Comparison of ENCODE assay signal across 9 mouse cellular contexts in the genomic region with DNA sequence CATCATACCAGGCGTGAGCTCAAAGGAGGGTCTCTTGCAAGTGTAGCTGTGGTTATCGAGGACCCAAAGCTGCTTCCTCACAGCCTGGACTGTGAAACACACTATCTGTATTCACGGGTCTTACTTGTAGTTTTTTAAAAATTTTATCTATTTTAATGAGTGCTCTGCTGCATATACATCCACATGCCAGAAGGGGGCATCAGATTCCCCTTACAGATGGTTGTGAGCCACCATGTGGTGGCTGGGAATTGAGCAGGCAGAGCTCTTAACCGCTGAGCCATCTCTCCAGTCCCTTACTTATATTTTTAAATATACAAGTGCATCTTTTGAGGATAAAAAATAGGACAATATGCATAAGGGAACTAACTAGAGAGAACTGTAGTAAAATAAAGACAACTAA. TPM values are rescaled to one million over a fixed set of nuclear protein-coding genes. Genes with fewer than 3 reads are reported as not detected.
DNase-seq lines count a peak whose midpoint lies in the region; ATAC-seq and TF ChIP-seq lines count a peak whose summit lies in the region.
"Had no signal": no experiment of that assay in that cellular context is flagged by ENCODE, and none has a peak within 500 bp of the region (broad histone marks: within the 10 kb centered on the region; RNA-seq: fewer than 3 reads in every experiment).

No protein-coding gene starts in this region.

- ATAC-seq in neural tube, embryonic 15.5 days (ENCODE audit: low FRiP score): no peak

- no peak overlapping the region for H3K27ac ChIP-seq in neural tube, embryonic 15.5 days (replicated peaks)
- no peak overlapping the region for H3K27ac ChIP-seq in small intestine, adult 2 months (ENCODE audit: insufficient read depth, low read depth, low read length)

- TF ChIP-seq CTCF in small intestine, adult 2 months (IDR thresholded peaks at IDR 0.05; ENCODE audit: extremely low read depth, insufficient read length, insufficient replicate concordance, low read depth, low read length): peak; percentile 92; the same call in 1 of the 2 replicates

- peak; percentile 32 for DNase-seq in gastrocnemius, postnatal 14 days
- no peak for DNase-seq in gastrocnemius, adult 8-10 months (ENCODE audit: low spot score in 2 of 2)
- peak; percentile 29 for DNase-seq in neural tube, embryonic 10.5 days (ENCODE audit: extremely low spot score, low spot score)
- DNase-seq in c-Kit-negative CD71-positive TER-119-positive erythroid progenitor cells, embryonic 14.5 days (ENCODE audit: low read depth, low spot score): peak; percentile 52
- DNase-seq in kidney, postnatal 36 days: peak; percentile 23 to 64
- DNase-seq in gastrocnemius, adult 18-20 months (ENCODE audit: low spot score): no peak

- intact Hi-C loops in gastrocnemius, postnatal 14 days (cut with DNase I; ENCODE audit: low total_unique reads): loop anchor here (5.0 kb wide), 1 partner anchor 35 kb away; no protein-coding TSS in a partner anchor

- H3K4me3 ChIP-seq in neural tube, embryonic 15.5 days (replicated peaks): no peak overlapping the region
- no peak overlapping the region for H3K4me3 ChIP-seq in small intestine, adult 2 months (ENCODE audit: low read depth, low read length)

- H3K27me3 ChIP-seq in neural tube, embryonic 15.5 days (replicated peaks): no peaks in the 10 kb centered on the region
- no peaks in the 10 kb centered on the region for H3K27me3 ChIP-seq in small intestine, adult 2 months (ENCODE audit: control insufficient read depth, insufficient read depth, low read length)

- 73% methylated on average over 4 of the region's 4 CpGs for WGBS in neural tube, embryonic 15.5 days
- WGBS in small intestine, adult 2 months: 60% methylated on average over 4 of the region's 4 CpGs

- H3K36me3 ChIP-seq in neural tube, embryonic 15.5 days: peaks cover 83% of the 10 kb centered on the region
- peaks cover 60% of the 10 kb centered on the region for H3K36me3 ChIP-seq in small intestine, adult 2 months (ENCODE audit: control insufficient read depth, insufficient read depth, low read length)

- 0 out of 2 replicates have a peak, but pooled peaks cover 2% of the 10 kb centered on the region for H3K4me1 ChIP-seq in neural tube, embryonic 15.5 days
- no peaks in the 10 kb centered on the region for H3K4me1 ChIP-seq in small intestine, adult 2 months (ENCODE audit: control insufficient read depth, insufficient read depth, insufficient read length, low read length)

- no peak overlapping the region for H3K9ac ChIP-seq in neural tube, embryonic 15.5 days (replicated peaks)

- H3K9me3 ChIP-seq in neural tube, embryonic 15.5 days (replicated peaks): no peaks in the 10 kb centered on the region

- no peak overlapping the region for H3K4me2 ChIP-seq in neural tube, embryonic 15.5 days

- no peak for TF ChIP-seq POLR2A in small intestine, adult 2 months (IDR thresholded peaks at IDR 0.05; ENCODE audit: low read depth, low read length)

RNA-seq across cellular contexts. Expression of a gene that starts 20.1 kb away (rescaled TPM):
- total RNA-seq in gastrocnemius, postnatal 14 days (2021): 10 to 100 TPM; 25.3 to 29.0 TPM
- total RNA-seq in gastrocnemius, adult 8-10 months (2022): 10 to 100 TPM; 19.5 to 22.5 (median 19.8) TPM
- polyA plus RNA-seq in neural tube, embryonic 15.5 days (2015; fragmentation: Nextera tagmentation; extraction: Ambion mirVana): 81.2 and 82.1 TPM in 2 replicates
- polyA plus RNA-seq in small intestine, adult 2 months (2012; rRNA removed): 35.5 and 105 TPM in 2 replicates
- total RNA-seq in gastrocnemius, adult 18-20 months (2021): 10 to 100 TPM; 20.2 to 22.4 TPM

RNA-seq across cellular contexts. Expression of a gene that starts 36.0 kb away (rescaled TPM):
- total RNA-seq in gastrocnemius, postnatal 14 days (2021): 10 to 100 TPM; 36.8 to 39.4 TPM
- total RNA-seq in gastrocnemius, adult 8-10 months (2022): 10 to 100 TPM; 27.0 to 38.6 (median 28.7) TPM
- polyA plus RNA-seq in neural tube, embryonic 15.5 days (2015; fragmentation: Nextera tagmentation; extraction: Ambion mirVana): 78.9 and 81.3 TPM in 2 replicates
- polyA plus RNA-seq in small intestine, adult 2 months (2012; rRNA removed): 12.7 and 36.3 TPM in 2 replicates
- 10 to 100 TPM; 37.1 to 42.1 TPM for total RNA-seq in gastrocnemius, adult 18-20 months (2021)

RNA-seq across cellular contexts. Expression of a gene that starts 44.1 kb away (rescaled TPM):
- not detected for total RNA-seq in gastrocnemius, postnatal 14 days (2021)
- total RNA-seq in gastrocnemius, adult 8-10 months (2022): not detected
- polyA plus RNA-seq in neural tube, embryonic 15.5 days (2015; fragmentation: Nextera tagmentation; extraction: Ambion mirVana): 0.24 TPM in 1 of 2 replicates, not detected in the other
- polyA plus RNA-seq in small intestine, adult 2 months (2012; rRNA removed): 0.22 TPM in 1 of 2 replicates, not detected in the other
- total RNA-seq in gastrocnemius, adult 18-20 months (2021): not detected
- total RNA-seq: layer of hippocampus, postnatal 14 days had no signal

RNA-seq across cellular contexts. Expression of a gene that starts 44.7 kb away (rescaled TPM):
- 10 to 100 TPM; 50.7 to 52.3 TPM for total RNA-seq in gastrocnemius, postnatal 14 days (2021)
- total RNA-seq in gastrocnemius, adult 8-10 months (2022): 10 to 100 TPM; 29.4 to 43.1 (median 37.1) TPM
- polyA plus RNA-seq in neural tube, embryonic 15.5 days (2015; fragmentation: Nextera tagmentation; extraction: Ambion mirVana): 403 and 429 TPM in 2 replicates
- 35.9 and 69.4 TPM in 2 replicates for polyA plus RNA-seq in small intestine, adult 2 months (2012; rRNA removed)
- total RNA-seq in gastrocnemius, adult 18-20 months (2021): 10 to 100 TPM; 37.4 to 48.6 TPM

Comparison
In these comparisons a context has a peak if more than half of its experiments do, and no peak if none do; other contexts are left out.
1. DNase-seq: peak in gastrocnemius, postnatal 14 days (single experiment), neural tube, embryonic 10.5 days (single experiment), c-Kit-negative CD71-positive TER-119-positive erythroid progenitor cells, embryonic 14.5 days (single experiment) and kidney, postnatal 36 days (2 of 2); none in gastrocnemius, adult 8-10 months (0 of 2) and gastrocnemius, adult 18-20 months (single experiment).